ENCODE assay signal across 22 mouse cellular contexts in the genomic region with DNA sequence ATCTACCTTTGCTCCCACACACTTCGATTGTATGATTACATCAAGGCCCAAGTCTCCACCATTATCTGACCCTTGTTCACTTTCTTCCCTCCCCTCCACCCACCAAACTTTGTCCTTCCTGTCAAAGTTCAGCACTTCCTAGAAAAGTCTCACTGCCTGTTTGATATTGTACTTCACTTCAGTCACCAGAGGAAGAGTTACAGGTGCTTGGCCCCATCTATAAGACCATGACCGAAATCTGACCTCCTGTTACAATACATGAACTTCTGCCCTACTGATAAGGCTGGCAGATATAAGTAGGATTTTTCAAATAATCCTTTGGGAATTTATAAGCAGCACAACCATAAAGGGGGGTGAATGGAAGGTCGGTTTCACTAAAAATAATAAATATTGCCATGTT.
DNase-seq lines count a peak whose midpoint lies in the region; ATAC-seq lines count a peak whose summit lies in the region.
"Had no signal": no experiment of that assay in that cellular context is flagged by ENCODE, and none has a peak within 500 bp of the region (broad histone marks: within the 10 kb centered on the region; RNA-seq: fewer than 3 reads in every experiment).

No protein-coding gene starts in this region.

- ATAC-seq in kidney, embryonic 16.5 days (ENCODE audit: low FRiP score, low TSS enrichment): no peak
- ATAC-seq in lung, embryonic 15.5 days (ENCODE audit: borderline replicate concordance, extremely low read depth, low FRiP score, low TSS enrichment): 0 out of 2 replicates have a peak, but pooled peaks have one; percentile 19
- peak; percentile 55; the same call in 1 of the 2 replicates for ATAC-seq in intestine, embryonic 14.5 days (replicated peaks; ENCODE audit: low FRiP score, low TSS enrichment, low read depth)
- ATAC-seq: activated CD4-positive, CD25-positive, alpha-beta regulatory T cell, adult 4 months; forebrain, embryonic 16.5 days; hindbrain, embryonic 16.5 days had no signal

- H3K4me3 ChIP-seq in kidney, embryonic 16.5 days (ENCODE audit: low read length): no peak overlapping the region
- no peak overlapping the region for H3K4me3 ChIP-seq in lung, embryonic 15.5 days
- H3K4me3 ChIP-seq in intestine, embryonic 14.5 days (ENCODE audit: low read depth, low read length): no peak overlapping the region
- H3K4me3 ChIP-seq: embryonic facial prominence, embryonic 13.5 days; limb, embryonic 10.5 days; limb, embryonic 15.5 days; liver, embryonic 15.5 days had no signal

- no peaks in the 10 kb centered on the region for H3K9me3 ChIP-seq in kidney, embryonic 16.5 days (ENCODE audit: low read length)
- no peaks in the 10 kb centered on the region for H3K9me3 ChIP-seq in lung, embryonic 15.5 days
- H3K9me3 ChIP-seq in intestine, embryonic 14.5 days (ENCODE audit: control insufficient read depth, low read length): no peaks in the 10 kb centered on the region
- H3K9me3 ChIP-seq: embryonic facial prominence, embryonic 13.5 days; limb, embryonic 10.5 days; limb, embryonic 15.5 days; liver, embryonic 15.5 days had no signal

- H3K4me1 ChIP-seq in kidney, embryonic 16.5 days (ENCODE audit: insufficient read depth, low read length): 0 out of 2 replicates have a peak, but pooled peaks cover 3% of the 10 kb centered on the region
- H3K4me1 ChIP-seq in lung, embryonic 15.5 days: no peaks in the 10 kb centered on the region
- H3K4me1 ChIP-seq in intestine, embryonic 14.5 days (replicated peaks; ENCODE audit: control insufficient read depth, insufficient read depth, low read length): peaks cover 8% of the 10 kb centered on the region; the same call in 1 of the 2 replicates
- H3K4me1 ChIP-seq: embryonic facial prominence, embryonic 13.5 days; limb, embryonic 15.5 days had no signal

- WGBS in kidney, embryonic 16.5 days: 66% methylated on average over 3 of the region's 3 CpGs
- 14% methylated on average over 3 of the region's 3 CpGs for WGBS in lung, embryonic 15.5 days
- 28% methylated on average over 3 of the region's 3 CpGs for WGBS in intestine, embryonic 14.5 days

- no peak overlapping the region for H3K27ac ChIP-seq in kidney, embryonic 16.5 days (ENCODE audit: low read length)
- H3K27ac ChIP-seq in lung, embryonic 15.5 days: no peak overlapping the region
- H3K27ac ChIP-seq in intestine, embryonic 14.5 days (ENCODE audit: low read depth): no peak overlapping the region
- H3K27ac ChIP-seq: embryonic facial prominence, embryonic 13.5 days; limb, embryonic 10.5 days; limb, embryonic 15.5 days; liver, embryonic 15.5 days had no signal

- H3K9ac ChIP-seq in kidney, embryonic 16.5 days (replicated peaks; ENCODE audit: low read length): no peak overlapping the region
- H3K9ac ChIP-seq in lung, embryonic 15.5 days: no peak overlapping the region
- no peak overlapping the region for H3K9ac ChIP-seq in intestine, embryonic 14.5 days (ENCODE audit: low read length)
- H3K9ac ChIP-seq: embryonic facial prominence, embryonic 13.5 days; limb, embryonic 15.5 days; liver, embryonic 15.5 days had no signal

- no peaks in the 10 kb centered on the region for H3K36me3 ChIP-seq in kidney, embryonic 16.5 days (ENCODE audit: insufficient read depth, low read length)
- no peaks in the 10 kb centered on the region for H3K36me3 ChIP-seq in lung, embryonic 15.5 days
- no peaks in the 10 kb centered on the region for H3K36me3 ChIP-seq in intestine, embryonic 14.5 days (ENCODE audit: control insufficient read depth, insufficient read depth, low read length)
- H3K36me3 ChIP-seq: embryonic facial prominence, embryonic 13.5 days; limb, embryonic 10.5 days; limb, embryonic 15.5 days; liver, embryonic 15.5 days had no signal

- H3K27me3 ChIP-seq in kidney, embryonic 16.5 days (ENCODE audit: insufficient read depth, low read length): no peaks in the 10 kb centered on the region
- no peaks in the 10 kb centered on the region for H3K27me3 ChIP-seq in lung, embryonic 15.5 days
- H3K27me3 ChIP-seq in intestine, embryonic 14.5 days (replicated peaks; ENCODE audit: control insufficient read depth, insufficient read depth, low read length): no peaks in the 10 kb centered on the region
- H3K27me3 ChIP-seq: CH12.LX; embryonic facial prominence, embryonic 13.5 days; limb, embryonic 15.5 days; liver, embryonic 15.5 days had no signal

- H3K4me2 ChIP-seq in kidney, embryonic 16.5 days (replicated peaks; ENCODE audit: low read depth, low read length): no peak overlapping the region
- no peak overlapping the region for H3K4me2 ChIP-seq in lung, embryonic 15.5 days
- no peak overlapping the region for H3K4me2 ChIP-seq in intestine, embryonic 14.5 days (ENCODE audit: low read length)
- H3K4me2 ChIP-seq: embryonic facial prominence, embryonic 13.5 days; limb, embryonic 15.5 days; liver, embryonic 15.5 days had no signal

- DNase-seq in adrenal gland, adult 2 months: peak; percentile 25
- no peak for DNase-seq in adrenal gland, postnatal 14 days
- DNase-seq in kidney, adult 8-10 months: peak; percentile 23 to 41
- no peak for DNase-seq in lung, postnatal 14 days
- DNase-seq in intestine, embryonic 14.5 days (ENCODE audit: low spot score): no peak
- no peak for DNase-seq in thymus, postnatal 36 days
- DNase-seq: adrenal gland, adult 8-10 months; cerebellum, adult 8-10 months; cerebellum, postnatal 36 days; kidney, adult 18-20 months; layer of hippocampus, adult 9-11 months; midbrain, embryonic 14.5 days had no signal

Comparison
In these comparisons a context has a peak if more than half of its experiments do, and no peak if none do; other contexts are left out.
1. DNase-seq: peak in adrenal gland, adult 2 months (single experiment) and kidney, adult 8-10 months (2 of 2); none in adrenal gland, postnatal 14 days (single experiment), lung, postnatal 14 days (single experiment), intestine, embryonic 14.5 days (single experiment) and thymus, postnatal 36 days (0 of 2).